Mouse (Mus musculus) G1E-ER4 (cell line): ENCODE results near the gene Bicd2. TPM values are rescaled to one million over a fixed set of nuclear protein-coding genes. Genes with fewer than 3 reads are reported as not detected.

Source experiments
- GATA1 ChIP-seq: IDR thresholded peaks from one replicate; pipeline ENCODE4 v1.8.0; 2012; ENCODE audit warnings: low read length, inconsistent platforms
- polyA plus RNA-seq: library from polyadenylated mRNA; stranded (reverse); fragments of >175 nt; gene quantifications from 2 replicates; pipeline ENCODE4 v1.2.3, GENCODE M21; 2012

Gene Bicd2
- polyA plus RNA-seq, 1 experiment, result 22.0 TPM

DNA sequence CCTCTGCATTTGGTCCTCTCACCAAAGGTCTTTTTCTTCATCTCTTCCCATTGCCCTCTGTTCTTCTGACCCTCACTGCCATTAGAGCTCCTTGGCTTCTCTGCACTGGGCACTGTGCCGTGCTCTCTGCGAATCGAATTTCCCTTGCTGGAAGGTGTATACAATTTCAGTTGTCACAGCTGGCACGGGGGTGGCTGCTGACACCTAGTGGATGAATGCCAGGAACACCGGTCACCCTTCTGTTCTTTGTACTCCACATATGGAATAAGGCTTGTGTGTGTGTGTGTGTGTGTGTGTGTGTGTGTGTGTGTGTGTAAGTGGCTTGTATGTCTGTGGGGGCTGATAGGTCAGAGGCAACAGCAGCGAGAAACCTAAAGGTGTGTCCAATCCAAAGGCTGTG lies 58.8 kb downstream of the Bicd2 start:
- TF ChIP-seq GATA1, result no peak

DNA sequence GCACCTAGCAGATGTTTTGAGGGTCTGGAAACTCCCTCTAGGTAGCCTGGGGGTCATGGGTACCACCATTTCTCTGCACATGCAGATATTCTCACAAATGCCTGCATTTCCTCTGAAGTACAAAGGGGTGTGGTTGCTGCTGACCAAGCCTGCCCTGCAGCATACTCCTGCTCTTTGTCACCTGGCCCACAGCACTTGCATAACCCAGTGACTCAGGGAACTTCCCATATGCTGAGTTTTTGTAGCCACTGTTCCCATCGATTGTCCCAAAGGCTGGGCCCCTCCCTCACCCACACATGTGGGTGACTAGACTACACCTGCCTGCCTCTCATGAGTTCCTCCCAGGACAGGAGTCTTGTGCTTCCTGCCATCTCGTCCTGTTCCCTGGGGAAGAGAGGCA lies 61.2 kb downstream of the Bicd2 start:
- TF ChIP-seq GATA1, result no peak

GRCm38 (mm10) chr13:49407795-49408194 lies 66.4 kb downstream of the Bicd2 start:
- TF ChIP-seq GATA1, result no peak

GRCm38 (mm10) chr13:49420754-49421605 lies 79.6 kb downstream of the Bicd2 start, which contains the start of gene Ippk:
Ippk (plus strand) TSS chr13:49421249.
- TF ChIP-seq GATA1, result no peak

DNA sequence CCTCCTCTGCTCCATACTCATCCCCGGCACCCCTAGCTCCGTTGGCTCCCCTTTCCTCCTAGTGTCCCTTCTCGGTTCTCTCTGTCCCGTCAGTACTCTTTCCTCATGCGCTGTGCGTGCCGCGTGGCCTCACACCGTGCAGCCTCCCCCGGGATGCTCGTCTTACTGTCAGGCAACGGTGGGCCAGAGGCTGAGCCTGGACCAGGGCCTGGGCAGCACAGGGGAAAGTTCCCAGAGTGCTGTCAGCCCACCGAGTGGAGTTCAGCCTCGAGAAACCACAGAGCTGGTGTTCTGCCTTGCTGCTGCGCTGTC lies 80.2 kb downstream of the Bicd2 start:
- TF ChIP-seq GATA1, result no peak

- TF ChIP-seq GATA1, result no peak
Observed at GRCm38 (mm10) chr13:49421959-49422358, 80.6 kb downstream of the Bicd2 start.

GRCm38 (mm10) chr13:49426736-49427135 lies 85.4 kb downstream of the Bicd2 start:
- TF ChIP-seq GATA1, result no peak

- no peak for TF ChIP-seq GATA1
Observed at GRCm38 (mm10) chr13:49428042-49428675, 86.8 kb downstream of the Bicd2 start.

DNA sequence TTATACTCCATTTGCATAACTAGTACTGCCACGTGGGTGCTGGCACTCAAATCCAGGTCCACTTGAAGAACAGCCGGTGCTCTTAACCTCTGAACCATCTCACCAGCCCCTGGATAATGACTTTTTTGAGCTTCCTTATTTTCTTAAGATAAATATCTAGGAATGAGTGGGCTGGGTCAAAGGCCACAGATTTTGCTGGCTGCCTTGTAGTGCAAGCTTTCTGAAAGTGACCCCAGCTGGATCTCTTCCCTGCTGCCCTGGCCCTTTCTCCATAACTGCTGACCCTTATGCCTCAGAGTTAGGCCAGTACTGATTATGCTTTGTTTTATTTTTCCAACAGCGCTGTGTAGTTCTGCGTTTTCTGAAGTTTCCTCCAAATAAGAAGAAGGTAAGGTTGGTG lies 89.1 kb downstream of the Bicd2 start:
- TF ChIP-seq GATA1, result no peak

GRCm38 (mm10) chr13:49433268-49434029 lies 92.1 kb downstream of the Bicd2 start:
- TF ChIP-seq GATA1, result no peak

- no peak for TF ChIP-seq GATA1
Observed at GRCm38 (mm10) chr13:49435745-49436144, 94.4 kb downstream of the Bicd2 start.

GRCm38 (mm10) chr13:49436170-49436569 lies 94.8 kb downstream of the Bicd2 start:
- TF ChIP-seq GATA1, result no peak

Other genes with a start within 250 kb of the Bicd2 start
- not detected in 2 replicates for gene Wnk2, start 193.6 kb upstream of the Bicd2 start, polyA plus RNA-seq
- 51.9 and 59.0 TPM in 2 replicates for gene Ninj1, start 154.1 kb upstream of the Bicd2 start, polyA plus RNA-seq
- 14.3 and 21.4 TPM in 2 replicates for gene Card19, start 125.5 kb upstream of the Bicd2 start, polyA plus RNA-seq
- gene Susd3, start 92.9 kb upstream of the Bicd2 start, polyA plus RNA-seq, result 1.7 and 2.1 TPM in 2 replicates
- gene Fgd3, start 21.3 kb upstream of the Bicd2 start, polyA plus RNA-seq, result 2.1 TPM in 2 replicates
- gene Ippk, start 79.7 kb downstream of the Bicd2 start, polyA plus RNA-seq, result 1.4 and 1.9 TPM in 2 replicates
- 0.03 TPM in 1 of 2 replicates, not detected in the other for gene Tes3-ps, start 151.7 kb downstream of the Bicd2 start, polyA plus RNA-seq
- 0.01 TPM in 1 of 2 replicates, not detected in the other for gene Ecm2, start 163.2 kb downstream of the Bicd2 start, polyA plus RNA-seq
- not detected in 2 replicates for gene Aspn, start 202.9 kb downstream of the Bicd2 start, polyA plus RNA-seq
- gene Omd, start 240.9 kb downstream of the Bicd2 start, polyA plus RNA-seq, result not detected in 2 replicates